In genomic region chr13:95890851-95891471, GRCm38 (mm10) we compare ENCODE assay signal across 8 mouse cellular contexts. TPM values are rescaled to one million over a fixed set of nuclear protein-coding genes. Genes with fewer than 3 reads are reported as not detected.
DNase-seq lines count a peak whose midpoint lies in the region; ATAC-seq and TF ChIP-seq lines count a peak whose summit lies in the region.

No protein-coding gene starts in this region.

- WGBS in embryonic facial prominence, embryonic 13.5 days: under 1% methylated on average over 33 of the region's 33 CpGs
- under 1% methylated on average over 33 of the region's 33 CpGs for whole genome bisulfite sequencing in heart, embryonic 16.5 days

- ATAC-seq in embryonic facial prominence, embryonic 13.5 days (ENCODE audit: insufficient number of reproducible peaks, insufficient read depth, low FRiP score, low TSS enrichment, low read depth): peak; percentile 59; the same call in 1 of the 2 replicates
- peak; percentile 39; the same call in 1 of the 2 replicates for ATAC-seq in heart, embryonic 16.5 days (replicated peaks; ENCODE audit: extremely low read depth, insufficient read depth, low FRiP score)

- H3K4me3 ChIP-seq in E14TG2a.4 (replicated peaks; ENCODE audit: low read length): peak overlapping the region; percentile 94
- H3K4me3 ChIP-seq in embryonic facial prominence, embryonic 13.5 days: peak overlapping the region; percentile 78
- peak overlapping the region; percentile 66 for H3K4me3 ChIP-seq in heart, embryonic 16.5 days (ENCODE audit: low read length)

- H3K4me1 ChIP-seq in E14TG2a.4 (replicated peaks; ENCODE audit: low read depth, low read length): peaks cover 24% of the 10 kb centered on the region
- H3K4me1 ChIP-seq in embryonic facial prominence, embryonic 13.5 days: peaks cover 13% of the 10 kb centered on the region
- H3K4me1 ChIP-seq in heart, embryonic 16.5 days (ENCODE audit: control insufficient read depth, insufficient read depth, low read length): peaks cover 7% of the 10 kb centered on the region

- no peaks in the 10 kb centered on the region for H3K36me3 ChIP-seq in E14TG2a.4 (ENCODE audit: insufficient read depth, low read length)
- no peaks in the 10 kb centered on the region for H3K36me3 ChIP-seq in embryonic facial prominence, embryonic 13.5 days
- H3K36me3 ChIP-seq in heart, embryonic 16.5 days (ENCODE audit: control insufficient read depth, insufficient read depth): no peaks in the 10 kb centered on the region

- TF ChIP-seq CTCF in E14TG2a.4 (conservative IDR thresholded peaks at IDR 0.05; ENCODE audit: low read length): peak; percentile 29; the same call in 1 of the 2 replicates

- H3K9ac ChIP-seq in embryonic facial prominence, embryonic 13.5 days: peak overlapping the region; percentile 86
- H3K9ac ChIP-seq in heart, embryonic 16.5 days (ENCODE audit: low read length): peak overlapping the region; percentile 78

- H3K27ac ChIP-seq in embryonic facial prominence, embryonic 13.5 days: peak overlapping the region; percentile 82; the same call in 1 of the 2 replicates
- no peak overlapping the region; the same call in 1 of the 2 replicates for H3K27ac ChIP-seq in heart, embryonic 16.5 days (ENCODE audit: low read length)

- peaks cover 25% of the 10 kb centered on the region for H3K27me3 ChIP-seq in E14TG2a.4 (ENCODE audit: insufficient read depth, low read length)
- H3K27me3 ChIP-seq in embryonic facial prominence, embryonic 13.5 days: 0 out of 2 replicates have a peak, but pooled peaks cover 2% of the 10 kb centered on the region
- peaks cover 5% of the 10 kb centered on the region; the same call in 1 of the 2 replicates for H3K27me3 ChIP-seq in heart, embryonic 16.5 days (ENCODE audit: control insufficient read depth, insufficient read depth, low read length)

- no peaks in the 10 kb centered on the region for H3K9me3 ChIP-seq in E14TG2a.4 (ENCODE audit: low read length)
- no peaks in the 10 kb centered on the region for H3K9me3 ChIP-seq in embryonic facial prominence, embryonic 13.5 days
- no peaks in the 10 kb centered on the region for H3K9me3 ChIP-seq in heart, embryonic 16.5 days (replicated peaks; ENCODE audit: control insufficient read depth, low read length)

- H3K4me2 ChIP-seq in embryonic facial prominence, embryonic 13.5 days: peak overlapping the region; percentile 97
- H3K4me2 ChIP-seq in heart, embryonic 16.5 days (ENCODE audit: low read depth, low read length): peak overlapping the region; percentile 100

- DNase-seq in adrenal gland, adult 8-10 months: peak; percentile 70
- DNase-seq in kidney, postnatal 14 days: peak; percentile 66
- peak; percentile 48 to 64 for DNase-seq in lung, postnatal 4 days
- DNase-seq in retina, postnatal 1 day: peak; percentile 61
- peak; percentile 6 to 13 for DNase-seq in urinary bladder, postnatal 36 days (ENCODE audit: low spot score in 2 of 2)

RNA-seq across cellular contexts. Expression of gene Iqgap2, which starts 0.8 kb away (rescaled TPM):
- 100 to 1,000 TPM; 141 to 294 (median 213) TPM for total RNA-seq in adrenal gland, adult 8-10 months (2022)
- 15.1 and 16.5 TPM in 2 replicates for polyA plus RNA-seq in embryonic facial prominence, embryonic 13.5 days (2015; fragmentation: Nextera tagmentation; extraction: Ambion mirVana)
- polyA plus RNA-seq in heart, embryonic 16.5 days (2015; fragmentation: Nextera tagmentation; extraction: Ambion mirVana): 2.9 and 4.6 TPM in 2 replicates

Comparison
In these comparisons a context has a peak if more than half of its experiments do, and no peak if none do; other contexts are left out.
1. DNase-seq: peak in every context shown above with its lines; median percentile 70 in adrenal gland, adult 8-10 months; 66 in kidney, postnatal 14 days; 61 in retina, postnatal 1 day; 56 in lung, postnatal 4 days; 10 in urinary bladder, postnatal 36 days.